Mouse (Mus musculus) hindbrain, embryonic 12.5 days (tissue): ENCODE results near the gene Bach2. TPM values are rescaled to one million over a fixed set of nuclear protein-coding genes. Genes with fewer than 3 reads are reported as not detected.

ENCODE experiments used
- ATAC-seq: fragments of 200-750 bp; cut with Nextera tagmentation; 2 replicates; pipeline ENCODE4 v1.8.0; 2017; ENCODE audit warnings: moderate TSS enrichment; ENCODE audit not compliant: low FRiP score
- H3K27ac ChIP-seq: fragments of 300-500 bp; sonication (generic); 2 replicates; pipeline ENCODE4 v1.5.1; 2016; ENCODE audit warnings: mild to moderate bottlenecking
- H3K27me3 ChIP-seq: fragments of 300-500 bp; sonication (generic); 2 replicates; pipeline ENCODE4 v1.6.1; 2016; ENCODE audit warnings: mild to moderate bottlenecking
- H3K36me3 ChIP-seq: fragments of 300-500 bp; sonication (generic); 2 replicates; pipeline ENCODE4 v1.6.1; 2016; ENCODE audit warnings: mild to moderate bottlenecking
- H3K4me1 ChIP-seq: fragments of 300-500 bp; sonication (generic); 2 replicates; pipeline ENCODE4 v1.6.1; 2016
- H3K4me2 ChIP-seq: fragments of 300-500 bp; sonication (generic); replicated peaks from 2 replicates; pipeline ENCODE4 v1.6.1; 2016; ENCODE audit warnings: mild to moderate bottlenecking
- H3K4me3 ChIP-seq: fragments of 300-500 bp; sonication (generic); 2 replicates; pipeline ENCODE4 v1.5.1; 2016; ENCODE audit warnings: mild to moderate bottlenecking
- H3K9ac ChIP-seq: fragments of 300-500 bp; sonication (generic); 2 replicates; pipeline ENCODE4 v1.6.1; 2016; ENCODE audit warnings: mild to moderate bottlenecking, moderate library complexity
- H3K9me3 ChIP-seq: fragments of 300-500 bp; sonication (generic); replicated peaks from 2 replicates; pipeline ENCODE4 v1.6.1; 2016; ENCODE audit warnings: mild to moderate bottlenecking
- WGBS: fragments of 180-500 bp; shearing (Covaris S2); methylation state at CpG from one replicate; pipeline ENCODE4 v1.1.7; 2016; 5-methylcytosine and 5-hydroxymethylcytosine counted together
- polyA plus RNA-seq: library from polyadenylated mRNA; unstranded; fragments of >200 nt; fragmentation: Nextera tagmentation; extraction: Ambion mirVana; gene quantifications from 2 replicates; pipeline ENCODE4 v1.2.1, GENCODE M21; 2016

The Bach2 gene
- polyA plus RNA-seq, 1 experiment from 2014 or later = 27.3 TPM

DNA sequence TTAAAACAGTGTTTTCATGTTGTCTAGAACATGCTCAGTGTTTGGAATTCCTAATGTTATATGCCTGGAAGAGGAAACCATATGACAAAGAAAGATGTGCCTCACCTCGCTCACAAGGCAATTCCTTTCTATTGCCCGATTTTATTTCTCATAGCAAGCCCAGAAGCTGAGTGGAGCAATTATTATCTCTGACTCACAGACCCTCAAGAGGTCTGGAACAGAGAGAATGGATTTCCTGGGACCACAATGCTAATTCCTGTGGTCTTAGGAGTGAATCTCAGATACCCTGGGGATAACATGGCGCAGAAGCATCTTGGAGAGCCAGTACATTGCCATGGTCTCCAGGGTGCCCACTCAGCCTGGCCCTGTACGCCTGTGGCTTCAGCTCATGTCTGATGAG is 330.4 kb downstream of the Bach2 start:
- Histone ChIP-seq H3K9ac (no peak overlapping the region), H3K27ac (0 out of 2 replicates have a peak overlapping the region, but pooled peaks have one; percentile 62), H3K4me2 (no peak overlapping the region), H3K9me3 (0 out of 2 replicates have a peak, but pooled peaks cover 4% of the 10 kb centered on the region), H3K4me1 (peaks cover 21% of the 10 kb centered on the region), H3K4me3 (no peak overlapping the region), H3K27me3 (no peaks in the 10 kb centered on the region), H3K36me3 (peaks cover 18% of the 10 kb centered on the region)
- ATAC-seq = no peak
- WGBS = 88% methylated on average over 4 of the region's 4 CpGs

DNA sequence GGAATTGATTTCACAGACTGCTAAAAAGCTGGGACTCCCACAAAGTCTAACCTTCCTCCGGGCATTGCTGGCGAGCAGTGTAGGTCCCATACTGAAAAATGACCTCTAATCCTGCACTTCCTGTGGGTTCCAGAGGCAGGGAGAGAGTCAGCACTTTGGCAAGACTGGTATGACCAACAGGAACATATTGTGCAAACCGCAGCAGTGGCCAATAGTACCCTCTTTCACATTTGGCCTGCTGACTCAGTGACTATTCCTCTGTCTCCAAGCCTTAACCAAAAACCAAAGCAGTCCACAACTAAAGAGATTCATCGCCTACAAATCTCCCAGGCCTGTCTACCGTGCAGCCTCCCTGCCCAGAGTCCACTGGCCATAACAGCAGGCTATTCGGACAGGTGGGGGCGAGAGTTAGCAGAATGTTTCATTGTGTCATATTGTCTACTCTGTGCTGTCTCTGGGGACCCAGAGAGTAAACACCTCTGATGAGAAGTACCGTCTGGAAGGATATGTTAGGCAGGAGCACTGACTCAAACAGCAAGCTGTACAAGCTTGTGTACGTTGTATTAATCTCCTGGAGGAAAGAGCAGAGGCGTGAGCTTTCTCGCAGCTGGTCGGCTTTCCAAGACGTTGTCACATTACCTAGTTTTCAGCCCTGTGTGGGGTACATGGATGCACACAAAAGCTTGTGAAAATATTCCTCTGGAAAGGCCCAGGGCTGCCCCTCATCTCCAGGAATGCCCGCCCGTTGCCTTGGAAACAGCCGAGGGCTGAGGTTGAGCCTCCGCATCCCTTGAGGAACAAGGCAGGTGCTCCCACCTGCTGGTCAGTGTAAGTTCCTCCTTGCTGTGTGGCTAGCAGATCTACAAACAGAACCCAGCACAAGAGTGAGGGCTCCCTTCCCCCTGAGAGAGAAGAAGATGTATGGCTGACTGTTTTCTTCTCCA is 331.7 kb downstream of the Bach2 start:
- peaks cover 21% of the 10 kb centered on the region for H3K4me1 ChIP-seq
- peaks cover 9% of the 10 kb centered on the region for H3K36me3 ChIP-seq
- no peak overlapping the region for H3K4me2 ChIP-seq
- WGBS = 42% methylated on average over 17 of the region's 17 CpGs
- ATAC-seq = peak; percentile 55; the same call in 1 of the 2 replicates
- H3K9ac ChIP-seq = peak overlapping the region; percentile 27
- H3K4me3 ChIP-seq = no peak overlapping the region
- 0 out of 2 replicates have a peak, but pooled peaks cover 4% of the 10 kb centered on the region for H3K9me3 ChIP-seq
- H3K27me3 ChIP-seq = no peaks in the 10 kb centered on the region
- peak overlapping the region; percentile 62 for H3K27ac ChIP-seq

DNA sequence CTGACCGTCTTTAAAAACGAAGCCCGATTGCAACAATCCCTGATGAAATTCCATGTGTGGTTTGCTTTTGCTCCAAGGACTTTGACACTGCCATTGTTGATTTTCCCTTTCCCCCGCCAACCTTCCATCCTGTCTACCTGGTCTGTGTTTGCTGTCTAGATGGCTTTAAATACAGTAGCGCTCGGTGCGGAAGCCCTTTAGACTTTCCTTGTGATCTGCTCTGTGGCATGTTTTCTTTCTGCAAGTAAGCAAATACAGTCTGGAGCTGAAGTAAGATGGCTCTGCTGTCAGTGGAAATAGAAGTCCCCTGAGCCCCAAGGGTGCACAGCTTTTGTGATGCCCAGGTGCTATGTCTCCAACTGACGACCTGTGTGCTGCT is 332.3 kb downstream of the Bach2 start:
- no peak overlapping the region for H3K9ac ChIP-seq
- H3K36me3 ChIP-seq = peaks cover 8% of the 10 kb centered on the region
- peak overlapping the region; percentile 62 for H3K27ac ChIP-seq
- H3K27me3 ChIP-seq = no peaks in the 10 kb centered on the region
- H3K4me1 ChIP-seq = peaks cover 21% of the 10 kb centered on the region
- H3K9me3 ChIP-seq = 0 out of 2 replicates have a peak, but pooled peaks cover 4% of the 10 kb centered on the region
- H3K4me3 ChIP-seq = no peak overlapping the region
- 71% methylated on average over 8 of the region's 8 CpGs for WGBS
- no peak overlapping the region for H3K4me2 ChIP-seq
- no peak for ATAC-seq

DNA sequence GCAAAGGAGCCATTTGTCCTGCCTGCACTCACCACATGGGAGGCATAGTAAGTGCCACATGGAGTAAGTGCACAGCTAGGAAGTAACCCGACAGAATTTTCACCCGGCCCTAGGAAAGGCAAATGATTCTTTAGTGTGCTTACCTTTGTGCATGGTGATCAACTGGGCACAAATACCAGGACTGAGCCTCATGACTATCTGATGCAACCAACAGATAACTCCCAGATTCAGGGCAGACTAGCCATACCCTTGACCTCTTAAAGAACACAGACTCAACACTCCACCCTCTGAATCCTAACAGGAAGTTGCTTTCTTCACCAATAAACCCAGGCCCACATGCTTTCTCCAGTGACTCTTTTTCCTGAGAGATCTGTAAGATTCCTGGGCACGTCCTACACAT is 332.8 kb downstream of the Bach2 start:
- Histone ChIP-seq H3K4me1 (peaks cover 21% of the 10 kb centered on the region), H3K27ac (no peak overlapping the region), H3K4me2 (no peak overlapping the region), H3K4me3 (no peak overlapping the region), H3K9ac (no peak overlapping the region), H3K36me3 (peaks cover 9% of the 10 kb centered on the region), H3K27me3 (no peaks in the 10 kb centered on the region), H3K9me3 (0 out of 2 replicates have a peak, but pooled peaks cover 1% of the 10 kb centered on the region)
- 68% methylated on average over 3 of the region's 3 CpGs for WGBS
- no peak for ATAC-seq

DNA sequence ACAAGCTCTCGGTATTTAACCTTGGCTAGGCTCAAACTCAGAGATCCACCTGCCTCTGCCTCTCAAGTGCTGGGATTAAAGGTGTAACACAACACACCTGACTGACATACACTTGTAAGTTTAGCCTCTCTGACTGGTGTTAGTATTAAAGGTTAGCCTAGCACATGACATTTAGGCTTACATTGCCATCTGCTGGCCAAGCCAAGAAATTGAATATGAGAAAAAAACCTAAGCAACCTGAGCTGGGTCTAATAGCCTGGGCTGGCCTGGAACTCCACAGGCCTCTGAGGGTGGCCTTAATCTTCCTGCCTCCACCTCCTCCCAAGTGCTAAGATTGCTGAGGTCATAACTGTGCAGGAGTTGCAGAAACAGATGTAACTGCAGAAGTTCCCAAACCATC is 333.5 kb downstream of the Bach2 start:
- Histone ChIP-seq H3K9me3 (no peaks in the 10 kb centered on the region), H3K27ac (no peak overlapping the region), H3K36me3 (peaks cover 13% of the 10 kb centered on the region), H3K9ac (no peak overlapping the region), H3K27me3 (no peaks in the 10 kb centered on the region), H3K4me3 (no peak overlapping the region), H3K4me2 (no peak overlapping the region), H3K4me1 (peaks cover 21% of the 10 kb centered on the region)
- ATAC-seq = peak; percentile 55; the same call in 1 of the 2 replicates
- 59% methylated on average over 1 of the region's 1 CpGs for WGBS

DNA sequence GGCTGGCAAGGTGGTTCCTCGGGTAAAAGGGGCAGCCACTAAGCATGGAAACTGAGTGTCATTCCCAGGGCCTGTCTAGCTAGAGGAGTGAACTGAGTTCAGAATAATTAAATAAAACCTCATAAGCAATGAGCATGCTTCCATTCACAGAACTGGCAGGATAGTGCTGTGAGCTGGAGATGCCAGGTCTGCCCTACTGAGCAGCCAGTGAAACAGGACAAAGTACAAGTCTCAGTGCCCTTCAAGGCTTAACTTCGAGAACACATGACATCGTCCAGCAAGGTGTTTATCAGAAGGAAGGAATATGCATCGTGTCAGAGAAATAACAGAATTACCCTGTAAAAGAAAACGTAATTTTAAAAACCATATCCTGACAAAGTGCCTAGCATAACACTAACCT is 335.0 kb downstream of the Bach2 start:
- Histone ChIP-seq H3K9ac (no peak overlapping the region), H3K27me3 (no peaks in the 10 kb centered on the region), H3K36me3 (peaks cover 16% of the 10 kb centered on the region), H3K27ac (no peak overlapping the region), H3K4me3 (no peak overlapping the region), H3K4me1 (peaks cover 21% of the 10 kb centered on the region), H3K9me3 (no peaks in the 10 kb centered on the region), H3K4me2 (no peak overlapping the region)
- ATAC-seq = no peak
- 91% methylated on average over 5 of the region's 5 CpGs for WGBS

DNA sequence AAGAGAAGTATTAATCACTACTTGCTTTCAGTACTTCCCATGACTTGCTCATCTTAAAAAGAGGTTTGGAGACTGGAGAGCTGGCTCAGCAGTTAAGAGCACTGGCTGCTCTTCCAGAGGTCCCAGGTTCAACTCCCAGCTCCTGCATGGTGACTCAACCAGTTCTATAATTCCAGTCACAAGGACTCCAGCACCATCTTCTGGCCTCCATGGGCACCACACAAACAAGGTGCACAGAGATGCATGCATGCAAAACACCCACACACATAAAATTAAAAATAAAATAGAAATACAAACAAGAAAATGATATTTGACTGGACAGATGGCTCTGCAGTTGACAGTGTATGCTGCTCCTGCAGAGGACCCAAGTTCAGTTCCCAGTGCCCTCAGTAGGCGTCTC is 336.0 kb downstream of the Bach2 start:
- H3K27ac ChIP-seq = no peak overlapping the region
- no peak overlapping the region for H3K4me3 ChIP-seq
- H3K9ac ChIP-seq = no peak overlapping the region
- WGBS = 96% methylated on average over 1 of the region's 1 CpGs
- peaks cover 12% of the 10 kb centered on the region for H3K4me1 ChIP-seq
- H3K9me3 ChIP-seq = no peaks in the 10 kb centered on the region
- no peaks in the 10 kb centered on the region for H3K27me3 ChIP-seq
- ATAC-seq = no peak
- no peak overlapping the region for H3K4me2 ChIP-seq
- peaks cover 19% of the 10 kb centered on the region for H3K36me3 ChIP-seq

DNA sequence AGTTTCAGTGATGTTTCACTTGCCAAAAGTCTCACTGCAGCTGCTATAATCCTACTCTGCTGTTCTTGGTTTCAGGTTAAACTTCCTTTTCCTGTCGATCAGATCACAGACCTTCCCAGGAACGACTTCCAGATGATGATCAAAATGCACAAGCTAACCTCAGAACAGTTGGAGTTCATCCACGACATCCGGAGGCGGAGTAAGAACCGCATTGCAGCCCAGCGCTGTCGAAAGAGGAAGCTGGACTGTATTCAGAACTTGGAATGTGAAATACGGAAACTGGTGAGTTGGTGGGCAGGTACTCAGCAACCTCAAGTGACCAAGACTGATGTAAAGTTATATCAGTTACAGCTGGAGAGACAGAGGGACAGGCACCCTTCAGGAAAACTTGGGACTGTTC is 336.6 kb downstream of the Bach2 start:
- ATAC-seq = no peak
- Histone ChIP-seq H3K27me3 (no peaks in the 10 kb centered on the region), H3K36me3 (peaks cover 25% of the 10 kb centered on the region), H3K9ac (no peak overlapping the region), H3K27ac (no peak overlapping the region), H3K4me1 (peaks cover 7% of the 10 kb centered on the region), H3K9me3 (no peaks in the 10 kb centered on the region), H3K4me2 (no peak overlapping the region), H3K4me3 (no peak overlapping the region)
- 66% methylated on average over 9 of the region's 9 CpGs for WGBS

DNA sequence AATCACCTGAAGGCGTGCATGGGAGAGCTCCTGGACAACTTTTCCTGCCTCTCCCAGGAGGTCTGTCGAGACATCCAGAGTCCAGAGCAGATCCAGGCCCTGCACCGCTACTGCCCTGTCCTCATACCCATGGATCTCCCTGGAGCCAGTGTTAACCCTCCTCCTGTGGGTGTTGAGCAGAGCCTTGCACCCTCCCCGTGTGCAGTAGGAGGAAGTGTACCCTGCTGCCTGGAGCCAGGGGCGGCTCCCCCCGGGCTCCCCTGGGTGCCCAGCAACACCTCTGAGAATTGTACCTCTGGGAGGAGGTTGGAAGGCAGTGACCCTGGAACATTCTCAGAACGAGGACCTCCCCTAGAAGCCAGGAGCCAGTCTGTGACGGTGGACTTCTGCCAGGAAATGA is 341.2 kb downstream of the Bach2 start:
- 85% methylated on average over 8 of the region's 8 CpGs for WGBS
- Histone ChIP-seq H3K4me3 (no peak overlapping the region), H3K36me3 (peaks cover 28% of the 10 kb centered on the region), H3K9ac (no peak overlapping the region), H3K4me1 (0 out of 2 replicates have a peak, but pooled peaks cover 3% of the 10 kb centered on the region), H3K4me2 (no peak overlapping the region), H3K9me3 (no peaks in the 10 kb centered on the region), H3K27me3 (no peaks in the 10 kb centered on the region), H3K27ac (no peak overlapping the region)
- no peak for ATAC-seq

DNA sequence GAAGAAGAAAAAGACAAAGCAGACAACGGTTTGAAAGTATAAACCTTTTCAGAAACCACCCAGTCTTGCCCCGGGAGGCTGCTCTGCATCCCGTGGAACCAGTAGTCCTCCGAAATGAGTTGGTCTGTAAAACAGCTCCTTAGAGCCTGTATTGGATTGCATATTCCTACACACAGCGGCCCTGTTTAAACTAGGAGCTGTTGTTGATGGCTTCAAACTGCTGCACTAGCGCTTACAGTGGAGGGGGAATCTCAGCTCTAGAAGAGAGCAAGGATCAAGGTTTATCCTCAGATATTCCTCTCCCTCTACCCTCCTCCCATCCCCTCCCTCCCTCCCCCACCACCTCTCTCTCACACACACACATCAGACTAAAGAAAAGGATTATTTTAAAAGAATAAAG is 345.6 kb downstream of the Bach2 start:
- Histone ChIP-seq H3K27ac (no peak overlapping the region), H3K4me3 (no peak overlapping the region), H3K36me3 (peaks cover 13% of the 10 kb centered on the region), H3K9me3 (no peaks in the 10 kb centered on the region), H3K9ac (no peak overlapping the region), H3K27me3 (no peaks in the 10 kb centered on the region), H3K4me2 (no peak overlapping the region), H3K4me1 (0 out of 2 replicates have a peak, but pooled peaks cover 3% of the 10 kb centered on the region)
- no peak for ATAC-seq
- 64% methylated on average over 6 of the region's 6 CpGs for WGBS

DNA sequence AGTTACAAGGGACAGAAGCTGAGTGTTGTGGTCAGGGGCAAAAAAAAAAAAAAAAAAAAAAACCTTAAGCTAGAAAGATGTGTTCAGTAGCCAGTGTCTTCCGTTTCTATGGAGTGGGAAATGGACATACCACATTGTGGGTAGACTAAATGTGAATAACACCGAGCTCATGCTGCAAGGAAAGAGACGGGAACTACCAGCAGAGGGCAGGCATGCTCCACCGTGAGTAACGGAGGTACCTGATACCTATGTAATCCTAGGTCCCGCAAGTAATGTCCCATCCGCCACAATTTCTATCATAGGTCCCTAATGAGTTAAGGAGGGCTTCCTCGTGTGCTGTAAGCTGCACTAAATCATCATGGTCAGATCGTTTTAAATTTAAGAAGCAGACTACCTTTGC is 348.0 kb downstream of the Bach2 start:
- Histone ChIP-seq H3K9me3 (no peaks in the 10 kb centered on the region), H3K27me3 (no peaks in the 10 kb centered on the region), H3K9ac (no peak overlapping the region), H3K27ac (no peak overlapping the region), H3K36me3 (no peaks in the 10 kb centered on the region), H3K4me3 (no peak overlapping the region), H3K4me2 (no peak overlapping the region), H3K4me1 (0 out of 2 replicates have a peak, but pooled peaks cover 3% of the 10 kb centered on the region)
- 15% methylated on average over 9 of the region's 9 CpGs for WGBS
- no peak for ATAC-seq

DNA sequence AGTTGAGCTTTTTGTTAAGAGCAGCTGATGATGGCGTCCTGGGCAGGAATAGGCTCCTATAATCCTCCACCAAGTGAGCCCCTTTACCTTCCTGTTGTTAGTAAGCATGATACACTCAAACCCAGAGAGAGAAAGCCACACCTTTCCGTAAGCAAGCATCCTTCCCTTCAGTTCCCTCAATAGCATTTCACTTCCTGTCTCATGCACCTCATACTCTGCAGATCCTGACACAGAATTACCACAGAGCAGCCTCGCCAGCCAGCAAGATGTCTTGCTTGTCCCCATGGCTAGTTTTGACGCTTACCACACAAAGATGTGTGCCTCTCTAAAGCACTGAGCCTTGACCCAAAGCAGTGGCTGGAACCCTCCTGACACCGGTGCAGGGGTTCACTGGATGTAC is 348.9 kb downstream of the Bach2 start:
- H3K4me3 ChIP-seq = no peak overlapping the region
- no peak overlapping the region for H3K9ac ChIP-seq
- no peaks in the 10 kb centered on the region for H3K36me3 ChIP-seq
- ATAC-seq = no peak
- no peak overlapping the region for H3K27ac ChIP-seq
- H3K4me2 ChIP-seq = no peak overlapping the region
- no peaks in the 10 kb centered on the region for H3K27me3 ChIP-seq
- WGBS = 94% methylated on average over 5 of the region's 5 CpGs
- H3K9me3 ChIP-seq = no peaks in the 10 kb centered on the region
- H3K4me1 ChIP-seq = no peaks in the 10 kb centered on the region

DNA sequence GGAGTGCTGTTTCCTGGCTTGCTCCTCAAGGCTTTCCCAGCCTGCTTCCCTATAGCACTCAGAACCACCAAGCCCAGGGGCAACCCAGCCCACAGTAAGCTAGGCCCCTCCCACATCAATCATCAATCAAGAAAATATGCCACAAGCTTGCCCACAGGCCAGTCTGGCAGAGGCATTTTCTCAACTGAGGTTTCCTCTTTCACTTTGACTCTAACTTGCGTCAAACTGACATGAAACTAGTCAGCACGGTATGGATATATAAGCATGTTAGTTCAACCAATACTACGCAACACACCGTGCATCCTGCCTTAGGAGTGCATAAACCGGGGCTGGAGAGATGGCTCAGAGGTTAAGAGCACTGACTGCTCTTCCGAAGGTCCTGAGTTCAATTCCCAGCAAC is 349.6 kb downstream of the Bach2 start:
- H3K4me1 ChIP-seq = no peaks in the 10 kb centered on the region
- no peaks in the 10 kb centered on the region for H3K9me3 ChIP-seq
- H3K4me3 ChIP-seq = no peak overlapping the region
- WGBS = 83% methylated on average over 6 of the region's 6 CpGs
- H3K36me3 ChIP-seq = no peaks in the 10 kb centered on the region
- no peak overlapping the region for H3K27ac ChIP-seq
- no peak for ATAC-seq
- H3K27me3 ChIP-seq = no peaks in the 10 kb centered on the region
- H3K9ac ChIP-seq = no peak overlapping the region
- no peak overlapping the region for H3K4me2 ChIP-seq
